Mouse (Mus musculus) heart, postnatal 0 days (tissue): ENCODE results near the gene Gm19426.

Source experiments
- CTCF ChIP-seq: IDR thresholded peaks from 2 replicates; pipeline ENCODE4 v1.5.1; 2016; ENCODE audit warnings: antibody characterized with exemption, control low read depth, low read depth
- EP300 ChIP-seq: IDR thresholded peaks from 2 replicates; pipeline ENCODE4 v1.6.1; 2016; ENCODE audit warnings: antibody characterized with exemption, low read depth

GRCm38 (mm10) chr2:84792516-84792915, 49.1 kb upstream of the Gm19426 start:
- TF ChIP-seq CTCF (no peak), EP300 (no peak)
